Mouse (Mus musculus) liver, postnatal 0 days (tissue): Measurements from ENCODE around the gene T2. TPM values are rescaled to one million over a fixed set of nuclear protein-coding genes. Genes with fewer than 3 reads are reported as not detected.

Experiments used
- ATAC-seq: fragments of 200-750 bp; cut with Nextera tagmentation; 2 replicates; pipeline ENCODE4 v1.8.0; 2017; ENCODE audit warnings: mild to moderate bottlenecking, moderate library complexity
- DNase-seq: peaks from one replicate; pipeline ENCODE4 v3.0.0-alpha.2; 2016
- H3K27ac ChIP-seq: fragments of 300-500 bp; sonication (generic); 2 replicates; pipeline ENCODE4 v1.5.1; 2014; ENCODE audit warnings: antibody characterized with exemption, moderate library complexity, mild to moderate bottlenecking, low read depth
- H3K27me3 ChIP-seq: fragments of 300-500 bp; sonication (generic); 2 replicates; pipeline ENCODE4 v1.6.1; 2014; ENCODE audit warnings: low read length, control low read depth, mixed read lengths; ENCODE audit not compliant: insufficient read depth
- H3K36me3 ChIP-seq: fragments of 300-500 bp; sonication (generic); replicated peaks from 2 replicates; pipeline ENCODE4 v1.6.1; 2014; ENCODE audit warnings: mild to moderate bottlenecking, control low read depth, low read length, moderate library complexity, mixed read lengths; ENCODE audit not compliant: insufficient read depth
- H3K4me1 ChIP-seq: fragments of 300-500 bp; sonication (generic); 2 replicates; pipeline ENCODE4 v1.6.1; 2014; ENCODE audit warnings: antibody characterized with exemption, mild to moderate bottlenecking, control low read depth; ENCODE audit not compliant: insufficient read depth
- H3K4me2 ChIP-seq: fragments of 300-500 bp; sonication (generic); 2 replicates; pipeline ENCODE4 v1.6.1; 2014; ENCODE audit warnings: low read depth, mild to moderate bottlenecking, low read length, moderate library complexity, mixed read lengths
- H3K4me3 ChIP-seq: fragments of 300-500 bp; sonication (generic); 2 replicates; pipeline ENCODE4 v1.5.1; 2014; ENCODE audit warnings: low read depth, low read length
- H3K9ac ChIP-seq: fragments of 300-500 bp; sonication (generic); replicated peaks from 2 replicates; pipeline ENCODE4 v1.6.1; 2014; ENCODE audit warnings: mild to moderate bottlenecking, moderate library complexity
- H3K9me3 ChIP-seq: fragments of 300-500 bp; sonication (generic); 2 replicates; pipeline ENCODE4 v1.6.1; 2016; ENCODE audit warnings: mild to moderate bottlenecking, control low read depth, low read length, mixed read lengths
- CTCF ChIP-seq: sonication (generic); IDR thresholded peaks from 2 replicates; pipeline ENCODE4 v1.5.1; 2016; ENCODE audit warnings: antibody characterized with exemption, low read depth
- EP300 ChIP-seq: IDR thresholded peaks from 2 replicates; pipeline ENCODE4 v1.6.1; 2016; ENCODE audit warnings: antibody characterized with exemption, low read depth, mild to moderate bottlenecking
- WGBS: fragments of 180-500 bp; shearing (Covaris S2); extraction: QIAGEN DNeasy Blood & Tissue Kit; methylation state at CpG from one replicate; pipeline ENCODE4 v1.1.7; 2014; ENCODE audit not compliant: insufficient replicate concordance; 5-methylcytosine and 5-hydroxymethylcytosine counted together
- polyA plus RNA-seq: library from polyadenylated mRNA; unstranded; fragments of >200 nt; fragmentation: Nextera tagmentation; extraction: Ambion mirVana; gene quantifications from 2 replicates; pipeline ENCODE4 v1.2.1, GENCODE M21; 2015

T2 gene
- polyA plus RNA-seq, 1 experiment from 2014 or later: not detected

GRCm38 (mm10) chr17:8357498-8357897 lies 1.7 kb downstream of the T2 start:
- DNase-seq (no peak), ATAC-seq (no peak)
- H3K27ac ChIP-seq: no peak overlapping the region
- no peak overlapping the region for H3K4me2 ChIP-seq
- H3K4me1 ChIP-seq: no peaks in the 10 kb centered on the region
- no peak overlapping the region for H3K4me3 ChIP-seq
- no peak overlapping the region for H3K9ac ChIP-seq
- 83% methylated on average over 6 of the region's 6 CpGs for WGBS
- H3K9me3 ChIP-seq: no peaks in the 10 kb centered on the region
- H3K36me3 ChIP-seq: no peaks in the 10 kb centered on the region
- H3K27me3 ChIP-seq: no peaks in the 10 kb centered on the region
- TF ChIP-seq EP300 (no peak), CTCF (no peak)

- Histone ChIP-seq H3K4me2 (no peak overlapping the region), H3K4me3 (no peak overlapping the region), H3K9ac (no peak overlapping the region), H3K4me1 (no peaks in the 10 kb centered on the region), H3K27me3 (no peaks in the 10 kb centered on the region), H3K27ac (no peak overlapping the region), H3K9me3 (no peaks in the 10 kb centered on the region), H3K36me3 (no peaks in the 10 kb centered on the region)
- no peak for TF ChIP-seq CTCF
- no peak for TF ChIP-seq EP300
- ATAC-seq: no peak
- no peak for DNase-seq
- 85% methylated on average over 5 of the region's 5 CpGs for WGBS
Observed at GRCm38 (mm10) chr17:8360876-8361275, 5.1 kb downstream of the T2 start.

DNA sequence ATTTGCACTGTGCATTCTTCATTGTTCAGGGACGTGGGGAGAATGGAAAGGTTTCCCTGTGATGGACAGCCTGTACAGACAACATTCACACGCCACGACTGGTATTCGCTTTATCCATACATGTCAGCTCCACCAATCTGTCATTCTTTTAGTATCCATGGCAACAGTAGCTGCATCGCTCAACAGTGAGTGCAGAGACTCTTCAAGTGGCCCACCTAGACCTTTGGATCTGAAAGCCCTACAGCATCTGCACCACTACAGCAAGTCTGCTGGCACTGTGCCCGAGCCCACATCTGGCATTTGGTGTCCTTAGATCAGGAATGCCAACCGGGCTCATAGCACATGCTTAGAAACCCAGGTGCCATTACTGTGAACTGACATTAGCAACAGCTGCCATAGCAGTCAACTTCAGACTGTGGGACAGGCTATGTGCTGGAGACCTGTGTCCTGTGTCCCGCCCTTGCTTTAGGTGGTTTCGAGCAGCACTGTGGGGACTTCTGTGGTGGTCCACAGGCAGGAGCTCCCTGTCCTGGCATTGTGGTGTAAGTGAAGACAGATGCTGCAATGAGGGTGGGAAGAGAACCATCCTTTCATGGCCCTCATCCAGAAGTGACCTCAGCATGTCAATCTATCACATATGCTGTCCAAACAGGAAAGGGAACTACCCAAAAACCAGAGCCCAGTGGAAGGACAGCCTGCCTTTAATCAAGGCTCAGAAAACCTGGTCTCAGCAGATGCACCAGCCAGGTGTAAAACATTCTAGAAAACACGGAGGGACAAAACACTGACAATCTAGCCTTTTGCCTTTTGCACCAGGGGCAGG lies 5.7 kb downstream of the T2 start:
- Histone ChIP-seq H3K4me3 (no peak overlapping the region), H3K27me3 (no peaks in the 10 kb centered on the region), H3K4me2 (no peak overlapping the region), H3K27ac (no peak overlapping the region), H3K4me1 (no peaks in the 10 kb centered on the region), H3K9ac (no peak overlapping the region), H3K36me3 (no peaks in the 10 kb centered on the region), H3K9me3 (no peaks in the 10 kb centered on the region)
- 75% methylated on average over 10 of the region's 10 CpGs for WGBS
- DNase-seq: no peak
- TF ChIP-seq EP300 (no peak), CTCF (no peak)
- ATAC-seq: no peak

DNA sequence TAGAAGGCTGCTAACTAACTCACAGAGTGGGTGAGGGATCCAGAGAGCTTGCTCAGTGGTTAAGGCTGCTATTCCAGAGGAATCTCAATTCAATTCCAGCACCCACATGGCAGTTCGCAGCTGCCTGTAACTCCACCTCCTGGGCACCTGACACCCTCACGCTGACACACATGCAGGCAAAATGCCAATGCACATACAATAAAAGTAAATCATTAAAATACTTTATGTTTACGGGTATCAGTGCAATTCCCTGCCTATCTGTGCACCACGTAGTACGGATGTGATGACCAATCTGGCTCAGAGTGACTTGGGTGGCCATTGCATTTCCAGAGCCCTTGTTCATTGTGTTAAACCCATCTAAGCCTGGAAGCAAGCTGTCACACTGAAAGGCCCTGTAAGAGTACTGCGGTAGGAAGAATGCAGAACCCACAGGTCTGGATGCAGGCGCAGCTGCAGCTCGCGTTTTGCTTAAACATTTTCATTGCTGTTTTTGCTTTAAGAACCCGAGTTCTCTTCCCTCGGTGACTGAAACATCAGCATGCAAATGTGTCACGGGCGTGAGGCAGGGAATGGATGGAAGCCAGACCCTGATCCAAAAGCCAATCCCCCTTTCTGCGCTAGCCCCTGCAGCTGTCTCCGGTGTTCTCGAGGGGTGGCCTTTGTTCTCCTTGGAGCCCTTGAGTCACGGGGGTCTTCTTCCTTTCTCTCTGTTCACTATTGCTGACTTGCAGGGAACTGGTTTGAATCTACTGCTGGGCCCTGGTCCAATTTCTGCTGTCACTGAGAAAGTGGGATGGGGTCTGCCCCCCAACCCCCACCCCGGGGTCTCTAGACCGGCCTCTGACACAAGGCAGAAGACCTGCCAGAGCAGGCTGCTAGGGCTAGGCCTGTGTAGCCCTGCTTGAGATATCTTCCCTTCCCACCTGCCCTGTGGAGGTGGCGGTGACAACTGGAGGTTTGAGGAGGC lies 12.0 kb downstream of the T2 start:
- no peak overlapping the region for H3K4me3 ChIP-seq
- H3K4me2 ChIP-seq: no peak overlapping the region
- H3K36me3 ChIP-seq: no peaks in the 10 kb centered on the region
- H3K4me1 ChIP-seq: peaks cover 6% of the 10 kb centered on the region
- peaks cover 2% of the 10 kb centered on the region; the same call in 1 of the 2 replicates for H3K27me3 ChIP-seq
- TF ChIP-seq EP300 (no peak), CTCF (no peak)
- ATAC-seq (no peak), DNase-seq (no peak)
- H3K9me3 ChIP-seq: no peaks in the 10 kb centered on the region
- H3K27ac ChIP-seq: no peak overlapping the region
- H3K9ac ChIP-seq: no peak overlapping the region
- WGBS: 57% methylated on average over 20 of the region's 20 CpGs

- 52% methylated on average over 8 of the region's 8 CpGs for WGBS
- no peak for ATAC-seq
Observed at GRCm38 (mm10) chr17:8368570-8368969, 12.8 kb downstream of the T2 start.

GRCm38 (mm10) chr17:8369171-8369570 lies 13.4 kb downstream of the T2 start:
- ATAC-seq (no peak), DNase-seq (no peak)
- H3K36me3 ChIP-seq: no peaks in the 10 kb centered on the region
- H3K9ac ChIP-seq: no peak overlapping the region
- 69% methylated on average over 2 of the region's 2 CpGs for WGBS
- no peak for TF ChIP-seq CTCF
- no peak for TF ChIP-seq EP300
- H3K4me1 ChIP-seq: peaks cover 6% of the 10 kb centered on the region
- no peak overlapping the region for H3K4me2 ChIP-seq
- H3K27me3 ChIP-seq: peaks cover 2% of the 10 kb centered on the region; the same call in 1 of the 2 replicates
- no peak overlapping the region for H3K27ac ChIP-seq
- no peaks in the 10 kb centered on the region for H3K9me3 ChIP-seq
- H3K4me3 ChIP-seq: no peak overlapping the region

More at GRCm38 (mm10) chr17:8368570-8368969, 12.8 kb downstream of the T2 start:
- no peaks in the 10 kb centered on the region for H3K9me3 ChIP-seq
- no peak overlapping the region for H3K27ac ChIP-seq
- H3K4me1 ChIP-seq: peaks cover 6% of the 10 kb centered on the region
- H3K4me2 ChIP-seq: no peak overlapping the region
- H3K27me3 ChIP-seq: peaks cover 2% of the 10 kb centered on the region; the same call in 1 of the 2 replicates
- TF ChIP-seq EP300 (no peak), CTCF (no peak)
- DNase-seq: no peak
- no peak overlapping the region for H3K4me3 ChIP-seq
- H3K36me3 ChIP-seq: no peaks in the 10 kb centered on the region
- no peak overlapping the region for H3K9ac ChIP-seq
